Mouse (Mus musculus) intestine, embryonic 14.5 days (tissue): ENCODE data around the gene Oas1h. TPM values are rescaled to one million over a fixed set of nuclear protein-coding genes. Genes with fewer than 3 reads are reported as not detected.
"Not testable (repeated sequence)": the region's sequence is repeated elsewhere in the genome, so short reads cannot be mapped to it uniquely, and the experiment has no call there.

Experiments
- ATAC-seq: fragments of 200-750 bp; cut with Nextera tagmentation; replicated peaks from 2 replicates; pipeline ENCODE4 v1.8.0; 2017; ENCODE audit warnings: low read depth, moderate number of reproducible peaks, moderate TSS enrichment, moderate library complexity; ENCODE audit not compliant: low FRiP score, low TSS enrichment
- DNase-seq: peaks from one replicate; pipeline ENCODE4 v3.0.0-alpha.2; 2018; ENCODE audit warnings: low spot score
- H3K27ac ChIP-seq: fragments of 300-500 bp; sonication (generic); 2 replicates; pipeline ENCODE4 v1.5.1; 2014; ENCODE audit warnings: low read depth, mild to moderate bottlenecking, control low read depth
- H3K27me3 ChIP-seq: fragments of 300-500 bp; sonication (generic); replicated peaks from 2 replicates; pipeline ENCODE4 v1.6.1; 2014; ENCODE audit warnings: low read length, control low read depth; ENCODE audit not compliant: control insufficient read depth, insufficient read depth
- H3K36me3 ChIP-seq: fragments of 300-500 bp; sonication (generic); 2 replicates; pipeline ENCODE4 v1.6.1; 2014; ENCODE audit warnings: low read length, control low read depth; ENCODE audit not compliant: control insufficient read depth, insufficient read depth
- H3K4me1 ChIP-seq: fragments of 300-500 bp; sonication (generic); replicated peaks from 2 replicates; pipeline ENCODE4 v1.6.1; 2014; ENCODE audit warnings: low read length, control low read depth, mixed read lengths; ENCODE audit not compliant: control insufficient read depth, insufficient read depth
- H3K4me2 ChIP-seq: fragments of 300-500 bp; sonication (generic); 2 replicates; pipeline ENCODE4 v1.6.1; 2014; ENCODE audit warnings: low read length
- H3K4me3 ChIP-seq: fragments of 300-500 bp; sonication (generic); 2 replicates; pipeline ENCODE4 v1.5.1; 2014; ENCODE audit warnings: low read depth, low read length, control low read depth, mixed read lengths
- H3K9ac ChIP-seq: fragments of 300-500 bp; sonication (generic); 2 replicates; pipeline ENCODE4 v1.6.1; 2014; ENCODE audit warnings: mild to moderate bottlenecking, low read length
- H3K9me3 ChIP-seq: fragments of 300-500 bp; sonication (generic); 2 replicates; pipeline ENCODE4 v1.6.1; 2016; ENCODE audit warnings: low read length, control low read depth; ENCODE audit not compliant: control insufficient read depth
- WGBS: fragments of 180-500 bp; shearing (Covaris S2); extraction: QIAGEN DNeasy Blood & Tissue Kit; methylation state at CpG from one replicate; pipeline ENCODE4 v1.1.7; 2014; 5-methylcytosine and 5-hydroxymethylcytosine counted together
- microRNA-seq: library from miRNA; unstranded; fragments of <30 nt; microRNA quantifications from one replicate; pipeline ENCODE4, GENCODE M21; 2016
- polyA plus RNA-seq: library from polyadenylated mRNA; unstranded; fragments of >200 nt; fragmentation: Nextera tagmentation; extraction: Ambion mirVana; gene quantifications from 2 replicates; pipeline ENCODE4 v1.2.1, GENCODE M21; 2014

Oas1h gene
- polyA plus RNA-seq, 1 experiment from 2014 or later = not detected

GRCm38 (mm10) chr5:120906791-120907733 is 45.8 kb downstream of the Oas1h start, which contains the start of gene Oas1a:
Gene Oas1a, minus strand, starts transcription at chr5:120907521.
- not testable (repeated sequence) for H3K9me3 ChIP-seq, H3K36me3 ChIP-seq, H3K27me3 ChIP-seq, H3K4me1 ChIP-seq, H3K9ac ChIP-seq, H3K27ac ChIP-seq, H3K4me3 ChIP-seq, H3K4me2 ChIP-seq
- WGBS = 35% methylated on average over 8 of the region's 12 CpGs
- DNase-seq (peak; percentile 50), ATAC-seq (0 out of 2 replicates have a peak, but pooled peaks have one; percentile 50)

GRCm38 (mm10) chr5:120908196-120908920 is 47.1 kb downstream of the Oas1h start:
- peak; percentile 32 for DNase-seq
- Histone ChIP-seq H3K27ac (no peak overlapping the region), H3K9ac (no peak overlapping the region), H3K27me3 (no peaks in the 10 kb centered on the region), H3K36me3 (no peaks in the 10 kb centered on the region), H3K4me1 (no peaks in the 10 kb centered on the region), H3K4me2 (no peak overlapping the region), H3K9me3 (no peaks in the 10 kb centered on the region), H3K4me3 (no peak overlapping the region)
- no peak for ATAC-seq
- 55% methylated on average over 7 of the region's 7 CpGs for WGBS

- not testable (repeated sequence) for H3K9ac ChIP-seq, H3K27me3 ChIP-seq, H3K27ac ChIP-seq, H3K9me3 ChIP-seq, H3K4me3 ChIP-seq, H3K4me1 ChIP-seq, H3K36me3 ChIP-seq, H3K4me2 ChIP-seq, DNase-seq, ATAC-seq
- WGBS = 55% methylated on average over 8 of the region's 8 CpGs
These were observed 53.0 kb downstream of the Oas1h start, which contains the start of gene Oas1d for GRCm38 (mm10) chr5:120914204-120914603. Gene Oas1d, plus strand, starts transcription at chr5:120914536.

- H3K27me3 ChIP-seq, H3K9me3 ChIP-seq, H3K4me3 ChIP-seq, H3K4me2 ChIP-seq, DNase-seq, H3K9ac ChIP-seq, H3K27ac ChIP-seq, H3K4me1 ChIP-seq, H3K36me3 ChIP-seq, ATAC-seq: not testable (repeated sequence)
- 72% methylated on average over 2 of the region's 2 CpGs for WGBS
These were observed 58.1 kb downstream of the Oas1h start for GRCm38 (mm10) chr5:120919156-120919935.

GRCm38 (mm10) chr5:120920296-120920695 is 59.1 kb downstream of the Oas1h start:
- no peak overlapping the region for H3K27ac ChIP-seq
- ATAC-seq (no peak), DNase-seq (no peak)
- no peaks in the 10 kb centered on the region for H3K36me3 ChIP-seq
- H3K27me3 ChIP-seq = no peaks in the 10 kb centered on the region
- 0 out of 2 replicates have a peak, but pooled peaks cover 4% of the 10 kb centered on the region for H3K4me1 ChIP-seq
- 86% methylated on average over 3 of the region's 3 CpGs for WGBS
- no peak overlapping the region for H3K9ac ChIP-seq
- H3K4me2 ChIP-seq = no peak overlapping the region
- no peaks in the 10 kb centered on the region for H3K9me3 ChIP-seq
- no peak overlapping the region for H3K4me3 ChIP-seq

Small RNA genes lying within 50 kb of the gene (microRNA-seq; reads per million reads assigned to microRNA genes)
- gene Gm22907 = not detected

Other genes starting within 250 kb of the Oas1h start
- 8.1 and 9.4 TPM in 2 replicates for gene Rita1, start 248.8 kb upstream of the Oas1h start, polyA plus RNA-seq
- gene Ddx54, start 248.7 kb upstream of the Oas1h start, polyA plus RNA-seq = 39.3 and 41.0 TPM in 2 replicates
- gene Cfap73, start 227.2 kb upstream of the Oas1h start, polyA plus RNA-seq = not detected in 2 replicates
- 0.15 and 0.50 TPM in 2 replicates for gene Rasal1, start 212.6 kb upstream of the Oas1h start, polyA plus RNA-seq
- 3.7 and 4.0 TPM in 2 replicates for gene Dtx1, start 149.5 kb upstream of the Oas1h start, polyA plus RNA-seq
- 0.26 and 0.50 TPM in 2 replicates for gene Oas2, start 111.6 kb upstream of the Oas1h start, polyA plus RNA-seq
- 0.49 and 0.60 TPM in 2 replicates for gene Oas3, start 83.8 kb upstream of the Oas1h start, polyA plus RNA-seq
- not detected in 2 replicates for gene Oas1e, start 65.9 kb upstream of the Oas1h start, polyA plus RNA-seq
- 0.70 and 0.79 TPM in 2 replicates for gene Oas1c, start 48.9 kb upstream of the Oas1h start, polyA plus RNA-seq
- gene Oas1f, start 14.1 kb upstream of the Oas1h start, polyA plus RNA-seq = not detected in 2 replicates
- 1.2 TPM in 2 replicates for gene Oas1g, start 26.2 kb downstream of the Oas1h start, polyA plus RNA-seq
- gene Oas1a, start 46.1 kb downstream of the Oas1h start, polyA plus RNA-seq = 6.0 and 6.6 TPM in 2 replicates
- 0.11 TPM in 1 of 2 replicates, not detected in the other for gene Oas1d, start 53.1 kb downstream of the Oas1h start, polyA plus RNA-seq
- gene Rph3a, start 148.7 kb downstream of the Oas1h start, polyA plus RNA-seq = 0.11 and 0.19 TPM in 2 replicates